Mouse (Mus musculus) heart, embryonic 11.5 days (tissue): ENCODE measurements around the gene Fmnl3. TPM values are rescaled to one million over a fixed set of nuclear protein-coding genes. Genes with fewer than 3 reads are reported as not detected.

Source experiments
- ATAC-seq: fragments of 200-750 bp; cut with Nextera tagmentation; replicated peaks from 2 replicates; pipeline ENCODE4 v1.8.0; 2017; ENCODE audit warnings: moderate library complexity; ENCODE audit not compliant: insufficient number of reproducible peaks, low FRiP score, low TSS enrichment
- H3K27ac ChIP-seq: fragments of 300-500 bp; sonication (generic); 2 replicates; pipeline ENCODE4 v1.5.1; 2014; ENCODE audit warnings: mild to moderate bottlenecking, low read depth, low read length
- H3K27me3 ChIP-seq: fragments of 300-500 bp; sonication (generic); 2 replicates; pipeline ENCODE4 v1.6.1; 2014; ENCODE audit warnings: mild to moderate bottlenecking, low read length, mixed read lengths; ENCODE audit not compliant: control insufficient read depth, insufficient read depth
- H3K36me3 ChIP-seq: fragments of 300-500 bp; sonication (generic); 2 replicates; pipeline ENCODE4 v1.6.1; 2014; ENCODE audit warnings: mild to moderate bottlenecking, low read length, moderate library complexity, mixed read lengths; ENCODE audit not compliant: control insufficient read depth, insufficient read depth
- H3K4me1 ChIP-seq: fragments of 300-500 bp; sonication (generic); 2 replicates; pipeline ENCODE4 v1.6.1; 2014; ENCODE audit warnings: low read length; ENCODE audit not compliant: control insufficient read depth, insufficient read depth
- H3K4me2 ChIP-seq: fragments of 300-500 bp; sonication (generic); 2 replicates; pipeline ENCODE4 v1.6.1; 2014; ENCODE audit warnings: mild to moderate bottlenecking, moderate library complexity
- H3K4me3 ChIP-seq: fragments of 300-500 bp; sonication (generic); 2 replicates; pipeline ENCODE4 v1.5.1; 2014; ENCODE audit warnings: low read depth, low read length
- H3K9ac ChIP-seq: fragments of 300-500 bp; sonication (generic); 2 replicates; pipeline ENCODE4 v1.6.1; 2014; ENCODE audit warnings: mild to moderate bottlenecking, low read depth, low read length, moderate library complexity
- H3K9me3 ChIP-seq: fragments of 300-500 bp; sonication (generic); replicated peaks from 2 replicates; pipeline ENCODE4 v1.6.1; 2016; ENCODE audit warnings: low read length; ENCODE audit not compliant: control insufficient read depth
- WGBS: fragments of 180-500 bp; shearing (Covaris S2); extraction: QIAGEN DNeasy Blood & Tissue Kit; methylation state at CpG from one replicate; pipeline ENCODE4 v1.1.7; 2014; ENCODE audit not compliant: insufficient replicate concordance; 5-methylcytosine and 5-hydroxymethylcytosine counted together
- polyA plus RNA-seq: library from polyadenylated mRNA; unstranded; fragments of >200 nt; fragmentation: Nextera tagmentation; extraction: Ambion mirVana; gene quantifications from 2 replicates; pipeline ENCODE4 v1.2.1, GENCODE M21; 2014

Fmnl3 gene
- 11.0 and 11.4 TPM in 2 replicates for polyA plus RNA-seq

- peak; percentile 91 for ATAC-seq
- H3K9me3 ChIP-seq = no peaks in the 10 kb centered on the region
- H3K4me1 ChIP-seq = peaks cover 12% of the 10 kb centered on the region
- peak within 1 kb of the TSS; percentile 65 for H3K4me2 ChIP-seq
- no peaks in the 10 kb centered on the region for H3K36me3 ChIP-seq
- WGBS = under 1% methylated on average over 46 of the region's 48 CpGs
- peak within 1 kb of the TSS; percentile 91 for H3K27ac ChIP-seq
- no peaks in the 10 kb centered on the region for H3K27me3 ChIP-seq
- peak within 1 kb of the TSS; percentile 89 for H3K4me3 ChIP-seq
- H3K9ac ChIP-seq = peak within 1 kb of the TSS; percentile 89
Observed at GRCm38 (mm10) chr15:99370259-99370691, at the start of gene Fmnl3. Gene Fmnl3, minus strand, starts transcription at chr15:99370482.

GRCm38 (mm10) chr15:99417692-99418271 is 47.5 kb upstream of the Fmnl3 start:
- H3K27me3 ChIP-seq = no peaks in the 10 kb centered on the region
- H3K36me3 ChIP-seq = peaks cover 6% of the 10 kb centered on the region; the same call in 1 of the 2 replicates
- H3K4me1 ChIP-seq = peaks cover 19% of the 10 kb centered on the region
- H3K4me2 ChIP-seq = peak overlapping the region; percentile 27; the same call in 1 of the 2 replicates
- WGBS = 17% methylated on average over 17 of the region's 17 CpGs
- H3K9ac ChIP-seq = no peak overlapping the region
- no peak overlapping the region for H3K4me3 ChIP-seq
- H3K9me3 ChIP-seq = no peaks in the 10 kb centered on the region
- peak overlapping the region; percentile 64 for H3K27ac ChIP-seq
- ATAC-seq = no peak

- Histone ChIP-seq H3K4me3 (no peak overlapping the region), H3K27ac (no peak overlapping the region), H3K36me3 (0 out of 2 replicates have a peak, but pooled peaks cover 3% of the 10 kb centered on the region), H3K9ac (no peak overlapping the region), H3K27me3 (no peaks in the 10 kb centered on the region), H3K4me1 (peaks cover 19% of the 10 kb centered on the region), H3K9me3 (no peaks in the 10 kb centered on the region), H3K4me2 (peak overlapping the region; percentile 42)
- ATAC-seq = no peak
- WGBS = 30% methylated on average over 4 of the region's 4 CpGs
Observed at GRCm38 (mm10) chr15:99416957-99417356, 46.7 kb upstream of the Fmnl3 start.

GRCm38 (mm10) chr15:99416348-99416882 is 46.1 kb upstream of the Fmnl3 start:
- no peak for ATAC-seq
- Histone ChIP-seq H3K9ac (no peak overlapping the region), H3K4me2 (peak overlapping the region; percentile 42)

GRCm38 (mm10) chr15:99415793-99416192 is 45.5 kb upstream of the Fmnl3 start:
- Histone ChIP-seq H3K4me1 (peaks cover 12% of the 10 kb centered on the region), H3K9me3 (no peaks in the 10 kb centered on the region), H3K36me3 (no peaks in the 10 kb centered on the region), H3K4me3 (no peak overlapping the region), H3K9ac (no peak overlapping the region), H3K27ac (no peak overlapping the region), H3K4me2 (no peak overlapping the region), H3K27me3 (no peaks in the 10 kb centered on the region)
- ATAC-seq = no peak
- WGBS = 19% methylated on average over 2 of the region's 2 CpGs

More at GRCm38 (mm10) chr15:99416348-99416882, 46.1 kb upstream of the Fmnl3 start:
- H3K4me3 ChIP-seq = no peak overlapping the region
- peaks cover 15% of the 10 kb centered on the region for H3K4me1 ChIP-seq
- H3K27me3 ChIP-seq = no peaks in the 10 kb centered on the region
- 15% methylated on average over 13 of the region's 13 CpGs for WGBS
- 0 out of 2 replicates have a peak, but pooled peaks cover 1% of the 10 kb centered on the region for H3K36me3 ChIP-seq
- H3K9me3 ChIP-seq = no peaks in the 10 kb centered on the region
- H3K27ac ChIP-seq = no peak overlapping the region

GRCm38 (mm10) chr15:99411747-99412146 is 41.5 kb upstream of the Fmnl3 start:
- Histone ChIP-seq H3K4me3 (no peak overlapping the region), H3K36me3 (peaks cover 11% of the 10 kb centered on the region), H3K4me2 (peak overlapping the region; percentile 15), H3K27me3 (no peaks in the 10 kb centered on the region), H3K27ac (no peak overlapping the region), H3K9me3 (no peaks in the 10 kb centered on the region), H3K9ac (no peak overlapping the region), H3K4me1 (peaks cover 3% of the 10 kb centered on the region; the same call in 1 of the 2 replicates)
- WGBS = 44% methylated on average over 14 of the region's 14 CpGs
- no peak for ATAC-seq

GRCm38 (mm10) chr15:99408845-99409244 is 38.6 kb upstream of the Fmnl3 start:
- Histone ChIP-seq H3K9me3 (no peaks in the 10 kb centered on the region), H3K9ac (no peak overlapping the region), H3K36me3 (peaks cover 33% of the 10 kb centered on the region), H3K27ac (no peak overlapping the region), H3K4me1 (no peaks in the 10 kb centered on the region), H3K4me3 (no peak overlapping the region), H3K27me3 (no peaks in the 10 kb centered on the region), H3K4me2 (no peak overlapping the region)
- ATAC-seq = no peak
- WGBS = 85% methylated on average over 9 of the region's 9 CpGs

GRCm38 (mm10) chr15:99406986-99407570 is 36.8 kb upstream of the Fmnl3 start:
- ATAC-seq = no peak
- Histone ChIP-seq H3K9me3 (no peaks in the 10 kb centered on the region), H3K4me2 (no peak overlapping the region), H3K9ac (no peak overlapping the region), H3K4me1 (no peaks in the 10 kb centered on the region), H3K36me3 (peaks cover 33% of the 10 kb centered on the region), H3K4me3 (no peak overlapping the region), H3K27me3 (no peaks in the 10 kb centered on the region), H3K27ac (no peak overlapping the region)
- WGBS = 89% methylated on average over 15 of the region's 15 CpGs
